Mouse (Mus musculus): ENCODE measurements around the gene P2ry14.
A peak's percentile ranks its signal among the peaks of the same experiment; 100 is the strongest.

GRCm38 (mm10) chr3:59175234-59175633, 21.8 kb upstream of the P2ry14 start:
- TF ChIP-seq EP300 (IDR thresholded peaks at IDR 0.05; ENCODE audit: low read depth): no peak
- TF ChIP-seq CTCF (IDR thresholded peaks at IDR 0.05; ENCODE audit: low read depth): peak; percentile 69

All from liver, embryonic 14.5 days (tissue).